Mouse (Mus musculus) heart, adult 2 months (tissue): ENCODE measurements around the gene Efna2.

ENCODE experiments used
- CTCF ChIP-seq: fragments of 200-600 bp; IDR thresholded peaks from 2 replicates; pipeline ENCODE4 v1.8.1; 2022; ENCODE audit warnings: antibody characterized with exemption, mild to moderate bottlenecking, moderate library complexity
- EP300 ChIP-seq: fragments of 200-500 bp; IDR thresholded peaks from 2 replicates; pipeline ENCODE4 v1.6.1; 2011; ENCODE audit warnings: low read depth, low read length, control low read depth; ENCODE audit not compliant: insufficient read depth
- POLR2A ChIP-seq: fragments of 200-500 bp; IDR thresholded peaks from 2 replicates; pipeline ENCODE4 v1.6.1; 2011; ENCODE audit warnings: mild to moderate bottlenecking, low read depth, low read length, control low read depth; ENCODE audit not compliant: insufficient read depth

- TF ChIP-seq POLR2A (no peak), CTCF (no peak), EP300 (no peak)
These were observed 9.2 kb upstream of the Efna2 start for GRCm38 (mm10) chr10:80170052-80170451.
